Mouse (Mus musculus): Measurements from ENCODE around the gene Nemp2.

The Nemp2 gene

GRCm38 (mm10) chr1:52630248-52630936 is at the start of gene Nemp2:
Nemp2 (plus strand) TSS chr1:52630703.
- peak; percentile 94 for DNase-seq (ENCODE audit: low read depth, low spot score)
- no peaks in the 10 kb centered on the region for H3K36me3 ChIP-seq (ENCODE audit: control insufficient read depth, insufficient read depth, low read length, poor library complexity, severe bottlenecking)
- no peaks in the 10 kb centered on the region for H3K27me3 ChIP-seq (ENCODE audit: control insufficient read depth, insufficient read depth, low read length, poor library complexity, severe bottlenecking)

GRCm38 (mm10) chr1:52581744-52582143 is 48.8 kb upstream of the Nemp2 start:
- H3K36me3 ChIP-seq (ENCODE audit: control insufficient read depth, insufficient read depth, low read length, poor library complexity, severe bottlenecking), result no peaks in the 10 kb centered on the region
- no peaks in the 10 kb centered on the region for H3K27me3 ChIP-seq (ENCODE audit: control insufficient read depth, insufficient read depth, low read length, poor library complexity, severe bottlenecking)
- DNase-seq (ENCODE audit: low read depth, low spot score), result no peak

- no peaks in the 10 kb centered on the region for H3K36me3 ChIP-seq (ENCODE audit: control insufficient read depth, insufficient read depth, low read length, poor library complexity, severe bottlenecking)
- no peak for DNase-seq (ENCODE audit: low read depth, low spot score)
Observed at GRCm38 (mm10) chr1:52582866-52583265, 47.6 kb upstream of the Nemp2 start.

GRCm38 (mm10) chr1:52596982-52597646 is 33.4 kb upstream of the Nemp2 start:
- H3K36me3 ChIP-seq (ENCODE audit: control insufficient read depth, insufficient read depth, low read length, poor library complexity, severe bottlenecking), result no peaks in the 10 kb centered on the region
- no peak for DNase-seq (ENCODE audit: low read depth, low spot score)
- no peaks in the 10 kb centered on the region for H3K27me3 ChIP-seq (ENCODE audit: control insufficient read depth, insufficient read depth, low read length, poor library complexity, severe bottlenecking)

More at GRCm38 (mm10) chr1:52582866-52583265, 47.6 kb upstream of the Nemp2 start:
- no peaks in the 10 kb centered on the region for H3K27me3 ChIP-seq (ENCODE audit: control insufficient read depth, insufficient read depth, low read length, poor library complexity, severe bottlenecking)

GRCm38 (mm10) chr1:52597761-52598160 is 32.7 kb upstream of the Nemp2 start:
- peak; percentile 63 for DNase-seq (ENCODE audit: low read depth, low spot score)
- H3K27me3 ChIP-seq (ENCODE audit: control insufficient read depth, insufficient read depth, low read length, poor library complexity, severe bottlenecking), result no peaks in the 10 kb centered on the region
- H3K36me3 ChIP-seq (ENCODE audit: control insufficient read depth, insufficient read depth, low read length, poor library complexity, severe bottlenecking), result no peaks in the 10 kb centered on the region

- H3K36me3 ChIP-seq (ENCODE audit: control insufficient read depth, insufficient read depth, low read length, poor library complexity, severe bottlenecking), result no peaks in the 10 kb centered on the region
- H3K27me3 ChIP-seq (ENCODE audit: control insufficient read depth, insufficient read depth, low read length, poor library complexity, severe bottlenecking), result no peaks in the 10 kb centered on the region
- DNase-seq (ENCODE audit: low read depth, low spot score), result no peak
Observed at GRCm38 (mm10) chr1:52598361-52598760, 32.1 kb upstream of the Nemp2 start.

GRCm38 (mm10) chr1:52601496-52601895 is 29.0 kb upstream of the Nemp2 start:
- DNase-seq (ENCODE audit: low read depth, low spot score), result no peak
- H3K27me3 ChIP-seq (ENCODE audit: control insufficient read depth, insufficient read depth, low read length, poor library complexity, severe bottlenecking), result no peaks in the 10 kb centered on the region
- no peaks in the 10 kb centered on the region for H3K36me3 ChIP-seq (ENCODE audit: control insufficient read depth, insufficient read depth, low read length, poor library complexity, severe bottlenecking)

- H3K36me3 ChIP-seq (ENCODE audit: control insufficient read depth, insufficient read depth, low read length, poor library complexity, severe bottlenecking), result no peaks in the 10 kb centered on the region
- no peaks in the 10 kb centered on the region for H3K27me3 ChIP-seq (ENCODE audit: control insufficient read depth, insufficient read depth, low read length, poor library complexity, severe bottlenecking)
- no peak for DNase-seq (ENCODE audit: low read depth, low spot score)
Observed at GRCm38 (mm10) chr1:52607700-52608099, 22.8 kb upstream of the Nemp2 start.

- H3K36me3 ChIP-seq (ENCODE audit: control insufficient read depth, insufficient read depth, low read length, poor library complexity, severe bottlenecking), result no peaks in the 10 kb centered on the region
- H3K27me3 ChIP-seq (ENCODE audit: control insufficient read depth, insufficient read depth, low read length, poor library complexity, severe bottlenecking), result no peaks in the 10 kb centered on the region
- DNase-seq (ENCODE audit: low read depth, low spot score), result no peak
Observed at GRCm38 (mm10) chr1:52608486-52608885, 22.0 kb upstream of the Nemp2 start.

GRCm38 (mm10) chr1:52618217-52618616 is 12.3 kb upstream of the Nemp2 start:
- no peak for DNase-seq (ENCODE audit: low read depth, low spot score)
- Histone ChIP-seq H3K27me3 (ENCODE audit: control insufficient read depth, insufficient read depth, low read length, poor library complexity, severe bottlenecking) (no peaks in the 10 kb centered on the region), H3K36me3 (ENCODE audit: control insufficient read depth, insufficient read depth, low read length, poor library complexity, severe bottlenecking) (no peaks in the 10 kb centered on the region)

GRCm38 (mm10) chr1:52620442-52620841 is 10.1 kb upstream of the Nemp2 start:
- no peaks in the 10 kb centered on the region for H3K27me3 ChIP-seq (ENCODE audit: control insufficient read depth, insufficient read depth, low read length, poor library complexity, severe bottlenecking)

GRCm38 (mm10) chr1:52630937-52631299 is 415 bp downstream of the Nemp2 start:
- peak; percentile 92 for DNase-seq (ENCODE audit: low read depth, low spot score)
- H3K27me3 ChIP-seq (ENCODE audit: control insufficient read depth, insufficient read depth, low read length, poor library complexity, severe bottlenecking), result no peaks in the 10 kb centered on the region
- no peaks in the 10 kb centered on the region for H3K36me3 ChIP-seq (ENCODE audit: control insufficient read depth, insufficient read depth, low read length, poor library complexity, severe bottlenecking)

More at GRCm38 (mm10) chr1:52620442-52620841, 10.1 kb upstream of the Nemp2 start:
- no peaks in the 10 kb centered on the region for H3K36me3 ChIP-seq (ENCODE audit: control insufficient read depth, insufficient read depth, low read length, poor library complexity, severe bottlenecking)
- DNase-seq (ENCODE audit: low read depth, low spot score), result no peak

GRCm38 (mm10) chr1:52631570-52631969 is 1.1 kb downstream of the Nemp2 start:
- DNase-seq (ENCODE audit: low read depth, low spot score), result peak; percentile 62

GRCm38 (mm10) chr1:52634251-52634650 is 3.7 kb downstream of the Nemp2 start:
- Histone ChIP-seq H3K36me3 (ENCODE audit: control insufficient read depth, insufficient read depth, low read length, poor library complexity, severe bottlenecking) (peaks cover 4% of the 10 kb centered on the region), H3K27me3 (ENCODE audit: control insufficient read depth, insufficient read depth, low read length, poor library complexity, severe bottlenecking) (no peaks in the 10 kb centered on the region)
- DNase-seq (ENCODE audit: low read depth, low spot score), result no peak

More at GRCm38 (mm10) chr1:52631570-52631969, 1.1 kb downstream of the Nemp2 start:
- Histone ChIP-seq H3K27me3 (ENCODE audit: control insufficient read depth, insufficient read depth, low read length, poor library complexity, severe bottlenecking) (no peaks in the 10 kb centered on the region), H3K36me3 (ENCODE audit: control insufficient read depth, insufficient read depth, low read length, poor library complexity, severe bottlenecking) (no peaks in the 10 kb centered on the region)

GRCm38 (mm10) chr1:52635932-52636331 is 5.4 kb downstream of the Nemp2 start:
- DNase-seq (ENCODE audit: low read depth, low spot score), result no peak
- Histone ChIP-seq H3K36me3 (ENCODE audit: control insufficient read depth, insufficient read depth, low read length, poor library complexity, severe bottlenecking) (peaks cover 9% of the 10 kb centered on the region), H3K27me3 (ENCODE audit: control insufficient read depth, insufficient read depth, low read length, poor library complexity, severe bottlenecking) (no peaks in the 10 kb centered on the region)

All from splenic B cell, adult 2 months (primary cell).